Mouse (Mus musculus) spleen, postnatal 36 days (tissue): ENCODE results near the gene Gpr183.

Source experiments
- DNase-seq, 2 experiments: peaks; one replicate each; pipeline ENCODE4 v3.0.0; 2022; ENCODE audit warnings: low spot score in 2 of 2, mixed read lengths in 1 of 2

The Gpr183 gene

DNA sequence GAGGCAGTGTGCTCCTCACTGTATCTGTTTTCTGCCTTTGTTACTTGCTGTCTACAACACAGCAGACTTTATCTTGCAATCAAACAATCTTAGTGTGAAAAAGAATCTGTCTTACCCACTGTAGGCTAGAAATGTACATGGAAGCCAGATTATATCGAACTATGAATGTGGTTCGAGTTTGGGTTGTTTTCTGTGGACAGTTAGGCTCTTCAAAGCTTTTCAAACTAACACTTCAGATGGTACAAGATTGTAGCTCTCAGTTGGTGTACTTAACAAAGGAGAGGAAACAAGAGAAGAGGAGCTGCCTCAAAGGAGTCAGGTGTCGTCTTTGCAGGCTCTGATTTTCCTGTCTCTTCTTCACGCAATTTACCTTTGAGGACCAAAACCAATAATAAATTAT lies 22.7 kb upstream of the Gpr183 start:
- DNase-seq, result no peak

DNA sequence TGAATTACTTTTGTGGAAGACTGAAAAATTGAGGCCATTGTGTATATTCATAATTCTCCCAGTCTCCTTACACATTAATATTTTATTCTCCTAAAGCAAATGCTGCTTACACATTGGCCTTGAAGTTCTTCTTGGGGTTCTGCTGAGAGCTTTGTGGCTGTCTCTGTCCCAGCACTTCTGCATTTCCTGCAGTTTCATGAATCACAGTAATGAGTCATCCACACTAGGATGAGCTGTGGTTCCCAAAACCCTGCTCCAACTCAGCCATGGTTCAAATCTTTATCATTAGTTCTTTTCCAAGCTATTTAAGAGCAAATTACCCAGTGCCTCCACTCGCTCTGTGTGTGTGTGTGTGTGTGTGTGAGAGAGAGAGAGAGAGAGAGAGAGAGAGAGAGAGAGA lies 22.3 kb upstream of the Gpr183 start:
- DNase-seq, result no peak

DNA sequence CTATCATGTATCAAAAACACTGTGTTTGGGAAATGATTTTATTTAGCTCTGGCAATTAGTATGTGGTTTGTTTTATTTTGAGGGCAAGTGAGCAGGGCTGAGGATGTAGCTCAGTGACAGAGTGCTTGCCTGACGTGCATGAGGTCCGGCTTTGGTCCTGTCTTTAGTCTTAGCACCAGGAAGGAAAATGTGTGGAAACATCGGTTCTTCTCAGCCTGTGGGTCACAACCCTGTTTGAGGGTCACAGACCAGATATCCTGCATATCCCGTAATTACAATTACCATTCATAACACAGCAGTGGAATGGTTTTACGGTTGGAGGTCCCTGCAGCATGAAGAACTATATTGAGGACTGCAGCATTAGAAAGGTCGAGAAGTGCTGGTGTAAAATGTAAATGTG lies 21.0 kb upstream of the Gpr183 start:
- no peak for DNase-seq

DNA sequence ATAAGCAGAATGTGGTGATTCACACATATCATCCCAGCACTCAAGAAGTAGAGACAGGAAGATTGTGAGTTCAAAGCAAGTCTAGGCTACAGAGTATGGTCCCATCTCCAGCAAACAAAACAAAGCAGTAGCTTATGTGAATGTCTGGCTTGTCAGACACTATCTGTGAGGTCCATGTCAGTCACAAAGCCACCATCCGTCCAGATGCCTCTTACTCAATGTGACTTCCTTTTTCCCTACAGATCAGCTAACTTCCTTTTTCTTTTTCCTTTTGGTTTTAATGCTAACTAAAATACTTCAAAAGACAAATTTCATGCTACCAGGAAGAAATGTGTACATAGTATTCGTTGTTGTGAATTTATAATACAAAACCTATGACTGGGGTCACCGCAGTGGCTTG lies 20.5 kb upstream of the Gpr183 start:
- DNase-seq, result no peak

DNA sequence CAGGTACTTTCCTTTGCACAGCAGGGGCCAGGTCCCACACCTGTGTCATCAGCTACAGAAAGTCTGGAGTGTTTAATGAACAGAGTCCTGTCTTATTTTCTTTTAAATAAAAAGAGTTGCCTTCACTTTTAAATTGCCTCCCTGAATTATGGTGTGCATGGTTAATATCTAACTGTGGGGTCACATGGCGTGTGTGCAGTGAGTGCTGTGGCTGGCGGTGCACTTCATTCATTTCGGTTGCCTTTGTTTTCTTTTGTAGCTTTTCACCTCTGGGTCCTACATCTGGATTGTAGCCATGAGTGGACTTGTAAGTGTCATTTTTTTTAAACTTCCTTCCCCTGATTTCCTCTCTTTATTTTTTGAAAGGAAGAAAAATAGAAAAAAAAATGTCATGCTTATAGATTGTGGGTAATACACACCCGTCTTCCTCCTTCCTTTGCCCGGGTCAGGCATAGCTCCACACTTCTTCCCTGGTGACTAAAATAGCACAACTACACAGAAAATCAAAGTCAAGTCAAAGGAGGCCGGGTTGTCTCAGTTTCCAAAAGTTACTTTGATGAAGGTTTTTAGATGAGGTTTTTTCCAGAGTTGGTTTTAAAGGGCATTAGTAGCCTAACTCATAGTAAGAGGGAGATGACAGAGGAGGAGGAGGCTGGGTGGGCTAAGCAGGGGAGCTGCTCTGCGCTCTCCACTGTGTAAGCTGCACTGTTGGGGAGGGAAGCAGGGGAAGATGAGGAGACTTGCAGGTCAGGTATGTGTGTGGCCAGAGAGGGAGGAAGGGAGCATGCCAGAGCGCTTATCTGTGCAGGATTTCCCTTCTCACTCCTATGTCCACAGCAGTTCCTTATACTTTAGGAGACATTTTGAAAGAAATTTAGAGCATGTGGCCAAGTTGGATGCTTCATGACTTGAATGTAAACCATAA lies 18.3 kb upstream of the Gpr183 start:
- no peak for DNase-seq

DNA sequence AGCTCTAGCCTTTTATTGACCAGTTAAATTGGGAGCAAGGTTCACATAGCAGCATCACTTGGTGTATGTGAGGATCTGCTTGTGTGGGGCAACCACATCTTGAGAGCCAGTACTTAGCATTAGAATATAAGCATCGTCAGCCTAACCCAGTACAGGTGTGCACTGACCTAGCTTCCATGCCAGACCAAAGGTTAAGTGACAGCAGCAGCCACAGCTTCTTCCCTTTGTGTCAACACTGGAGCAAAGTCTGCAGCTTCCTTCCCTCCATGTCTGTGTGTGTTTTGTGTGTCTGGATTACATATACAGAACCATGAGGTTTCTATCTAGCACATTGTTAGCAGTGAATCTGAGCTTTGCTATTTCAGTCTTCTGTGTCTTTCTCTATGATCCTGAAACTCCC lies 16.5 kb upstream of the Gpr183 start:
- no peak for DNase-seq

DNA sequence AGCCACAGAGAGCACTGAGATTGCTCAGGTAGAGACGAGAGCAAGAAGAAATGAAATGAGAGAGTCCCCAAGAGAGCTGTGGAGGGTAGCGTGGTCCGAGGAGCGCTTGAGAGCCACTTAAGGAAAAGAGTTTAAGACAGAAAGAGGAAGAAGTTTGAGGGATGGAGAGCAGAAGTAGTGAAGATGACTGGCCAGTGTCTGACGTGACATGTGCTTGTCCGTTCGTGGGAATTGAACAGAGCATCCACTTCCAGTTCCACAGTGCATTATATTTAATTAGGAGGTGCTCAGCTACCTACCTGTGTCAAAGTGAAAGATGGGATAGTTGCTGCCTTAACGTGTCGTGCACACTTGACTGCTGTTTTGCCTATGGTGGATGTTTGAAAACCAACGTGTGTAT lies 8.1 kb upstream of the Gpr183 start:
- DNase-seq, result no peak

DNA sequence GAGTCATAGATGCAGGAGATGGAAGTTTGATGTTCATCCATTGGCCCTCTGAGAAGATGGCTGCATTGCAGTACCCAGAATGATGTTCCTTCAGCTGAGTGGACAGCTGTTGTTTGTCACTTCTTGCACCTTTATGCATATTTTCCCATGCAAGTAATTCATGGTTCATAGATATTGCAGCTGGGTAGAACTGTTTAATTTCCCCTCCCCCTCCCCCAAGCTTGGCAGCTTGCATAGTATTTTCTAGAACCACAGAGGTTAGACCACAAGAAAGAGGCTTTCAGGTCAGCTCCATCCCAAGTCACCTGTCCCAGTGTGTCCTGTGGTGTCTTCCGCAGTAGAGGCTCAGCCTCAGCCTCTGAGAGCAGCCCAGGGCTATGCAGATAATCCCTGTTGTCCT lies 5.4 kb upstream of the Gpr183 start:
- no peak for DNase-seq

DNA sequence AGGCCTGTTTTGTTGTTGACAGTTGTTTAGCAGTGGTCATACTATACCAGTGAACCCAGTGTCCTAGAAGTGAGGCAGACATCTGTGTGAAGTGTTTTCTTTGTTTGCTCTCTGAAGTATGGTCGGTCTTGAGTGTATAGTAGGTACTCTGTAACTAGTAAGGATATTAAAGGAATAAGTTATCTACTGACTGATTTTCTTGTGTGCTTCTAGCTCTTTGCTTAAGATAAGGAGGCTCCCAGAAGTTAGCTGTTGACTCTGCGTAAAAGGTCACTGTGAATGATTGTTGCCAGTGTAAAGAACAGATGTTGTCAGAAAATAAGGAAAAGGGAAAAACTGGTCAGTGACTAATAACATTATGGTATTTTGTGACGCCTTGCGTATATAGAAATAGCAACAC lies 2.1 kb upstream of the Gpr183 start:
- no peak for DNase-seq

DNA sequence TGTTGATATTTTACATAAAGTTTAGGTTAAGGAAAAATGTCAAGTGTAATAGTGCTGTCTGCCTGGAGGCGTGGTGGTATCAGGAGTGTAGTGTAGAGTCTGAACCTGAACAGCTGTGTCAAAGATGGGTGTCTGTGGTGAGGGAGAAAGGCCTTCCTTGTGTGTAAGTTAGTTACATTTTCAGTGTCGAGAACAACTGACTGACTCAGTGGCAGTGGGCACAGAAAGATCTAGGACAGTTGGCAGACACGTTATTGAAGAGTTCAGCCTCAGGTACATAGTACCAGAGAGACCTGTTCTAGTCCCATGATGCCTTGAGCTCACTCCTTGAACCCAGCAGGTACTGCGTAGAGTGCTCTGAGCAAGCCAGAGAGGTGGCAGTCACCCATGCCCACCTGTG lies 466 bp upstream of the Gpr183 start:
- DNase-seq, result no peak

DNA sequence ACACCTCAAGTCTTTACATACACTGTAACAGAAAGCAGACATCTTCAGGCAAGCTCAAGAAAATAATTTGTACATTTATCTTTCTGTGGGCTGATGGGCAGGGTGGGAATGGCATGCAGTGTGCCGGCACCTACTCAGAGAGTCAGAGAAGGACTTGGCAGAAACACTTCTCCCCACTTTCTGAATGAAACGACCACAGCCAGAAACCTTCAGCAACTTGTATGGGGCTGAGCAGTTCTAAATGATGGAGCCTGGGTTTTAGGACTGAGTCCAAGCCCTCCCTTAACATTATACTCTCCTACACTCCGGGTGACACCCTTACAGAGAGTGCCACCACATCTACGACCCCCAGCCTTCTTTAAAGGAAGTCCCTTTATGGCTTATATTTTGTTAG lies 1.1 kb downstream of the Gpr183 start:
- no peak for DNase-seq

DNA sequence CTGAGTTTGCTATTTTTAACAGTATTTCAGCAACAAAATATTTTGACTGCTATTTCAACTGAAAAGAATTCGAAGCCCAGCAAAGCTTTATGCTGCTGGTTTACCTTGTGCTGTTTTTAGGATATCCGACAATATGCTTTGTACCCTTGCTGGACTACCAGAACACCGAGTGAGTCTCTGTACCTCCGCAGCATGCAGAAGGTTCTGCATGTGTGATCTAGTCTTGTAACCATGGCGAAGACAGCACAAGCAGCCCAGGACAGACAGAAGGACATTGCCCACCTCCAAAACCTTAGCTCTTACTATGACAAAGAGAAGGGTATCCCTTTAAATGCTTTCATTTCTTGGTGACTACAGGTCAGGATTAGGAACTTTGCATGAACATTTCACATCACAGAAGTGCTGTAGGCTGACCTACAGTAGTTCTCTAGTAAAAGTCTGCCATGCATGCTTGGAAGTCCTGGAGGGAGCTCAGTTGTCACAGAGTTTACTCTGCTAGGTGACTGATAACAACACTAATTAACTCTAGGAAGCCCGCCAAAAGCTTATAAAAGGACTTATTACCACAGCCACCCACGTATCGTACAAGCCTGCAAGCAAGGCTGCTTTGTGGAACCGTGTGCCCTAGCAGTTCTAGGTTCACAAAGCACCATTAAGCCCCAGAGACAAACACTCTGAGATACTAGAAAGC lies 1.6 kb downstream of the Gpr183 start:
- no peak for DNase-seq

DNA sequence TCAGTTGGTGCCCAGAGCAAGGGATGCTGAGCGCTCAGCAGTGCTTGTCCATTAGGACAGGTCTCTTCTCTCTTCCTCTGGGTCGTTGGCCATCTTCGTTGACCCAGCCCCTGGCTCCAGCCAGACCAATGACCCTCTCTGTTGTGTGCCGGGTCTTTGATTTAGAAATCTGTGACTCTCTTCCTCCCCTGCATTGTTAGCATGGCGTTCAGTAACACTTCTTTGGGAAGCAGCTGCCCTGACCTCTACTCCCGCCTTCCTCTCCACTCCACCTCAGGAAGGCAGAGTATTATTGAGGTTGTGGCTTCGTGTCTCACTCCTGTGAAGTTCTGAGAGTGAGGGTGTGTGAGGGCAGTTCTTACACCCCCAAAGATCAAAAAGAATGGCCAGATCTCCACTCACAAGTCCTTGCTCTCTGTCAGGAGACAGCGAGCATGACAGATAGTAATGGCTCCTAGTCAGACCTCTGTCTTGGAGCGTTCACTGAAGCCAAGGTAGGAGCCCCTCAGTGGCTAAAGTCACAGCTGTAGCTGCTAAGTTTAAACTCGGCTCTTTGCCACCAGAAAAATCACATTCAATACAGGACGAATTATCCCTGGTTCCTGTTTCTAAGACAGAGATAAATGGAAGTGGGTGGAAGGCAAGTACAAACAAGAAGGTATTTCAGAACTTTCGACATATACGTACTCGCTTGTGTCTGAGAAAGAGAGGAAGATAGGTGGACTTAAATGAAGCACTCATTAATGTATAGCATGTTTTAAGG lies 2.7 kb downstream of the Gpr183 start:
- DNase-seq, result no peak

DNA sequence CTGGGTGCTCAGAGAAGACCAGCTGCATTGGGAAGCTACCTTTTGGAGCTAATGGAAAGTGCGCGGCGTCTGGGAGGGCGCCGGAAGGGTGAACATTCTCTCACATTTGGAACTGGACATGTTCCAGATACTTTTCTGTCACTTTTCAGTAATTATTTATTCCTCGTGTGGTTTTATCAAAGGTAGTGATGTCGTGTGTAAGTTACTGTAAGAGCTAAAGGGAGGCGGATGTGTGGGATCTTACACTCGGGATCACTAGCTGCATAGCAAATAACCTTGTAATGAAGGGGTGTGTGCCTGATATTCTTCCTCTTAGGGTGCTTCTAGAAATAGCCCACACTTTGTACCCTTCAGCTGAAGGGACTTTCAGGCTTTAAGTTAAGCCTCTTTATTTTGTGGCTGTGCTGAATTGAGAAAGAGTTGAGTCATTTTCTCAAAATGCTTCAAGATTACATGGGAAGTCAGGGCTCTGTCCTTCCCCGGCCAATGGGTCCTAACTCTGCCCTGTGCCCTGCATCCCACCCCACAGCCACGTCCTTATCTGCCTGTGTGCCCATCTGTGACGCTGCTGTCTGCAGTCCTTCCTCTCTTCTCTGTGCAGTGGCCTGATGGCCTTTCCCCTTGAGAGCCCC lies 3.4 kb downstream of the Gpr183 start:
- no peak for DNase-seq

DNA sequence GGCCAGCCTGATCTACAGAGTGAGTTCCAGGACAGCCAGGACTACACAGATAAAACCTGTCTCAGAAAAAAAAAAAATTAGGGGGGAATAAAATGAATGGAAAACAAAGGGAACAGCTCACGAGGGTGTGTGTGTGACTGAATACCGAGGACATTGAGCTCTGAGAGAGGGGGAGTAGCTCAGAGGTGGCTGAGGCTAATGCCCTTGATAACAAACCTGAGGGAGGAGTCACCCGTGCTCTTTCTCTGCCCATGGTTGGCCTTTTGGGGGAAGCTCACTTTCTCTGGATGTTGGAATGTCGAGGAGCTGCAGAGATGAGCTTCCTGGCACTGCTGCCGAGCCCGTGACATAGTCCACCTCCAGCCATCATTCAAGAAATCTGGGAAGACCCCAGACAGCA lies 4.0 kb downstream of the Gpr183 start:
- DNase-seq, result no peak

DNA sequence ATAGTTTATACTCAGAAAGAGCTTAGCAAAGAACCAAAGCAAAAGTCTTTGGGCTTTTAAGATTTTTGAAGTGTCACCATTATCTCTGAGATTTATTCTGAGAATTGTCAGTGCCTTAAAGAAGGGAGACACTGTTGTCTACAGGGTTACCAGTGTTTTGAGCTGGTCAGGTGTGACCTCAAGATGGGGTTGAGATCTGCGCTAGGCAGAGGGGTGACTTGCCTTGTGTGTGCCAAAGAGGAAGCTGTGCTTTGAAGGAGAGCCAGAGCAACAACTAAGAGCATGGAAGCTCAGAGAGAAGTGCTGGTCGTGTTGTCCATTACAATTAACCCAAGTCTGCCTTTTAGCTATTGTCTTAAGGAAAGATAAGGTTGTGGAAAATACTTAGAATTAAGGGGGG lies 4.5 kb downstream of the Gpr183 start:
- peak in 1 of 2 experiments; percentile 52 for DNase-seq

DNA sequence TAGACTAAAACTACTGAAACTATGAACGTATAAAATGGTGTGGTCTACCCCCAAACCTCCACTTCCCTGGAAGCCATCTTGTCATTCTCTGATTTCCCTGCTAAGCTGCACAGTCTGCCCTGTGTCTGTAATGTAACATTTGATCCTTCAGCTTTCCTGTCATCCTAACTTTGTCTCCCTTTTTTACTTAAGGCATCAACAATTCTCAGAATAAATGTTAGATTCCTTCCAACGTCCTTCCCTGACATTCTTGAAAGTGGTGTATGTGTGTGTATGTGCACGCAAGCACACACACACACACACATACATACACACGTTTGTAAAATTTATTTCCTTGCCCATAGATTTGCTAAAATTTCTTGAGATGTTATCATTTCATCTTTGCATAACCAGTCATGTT lies 5.0 kb downstream of the Gpr183 start:
- no peak for DNase-seq

DNA sequence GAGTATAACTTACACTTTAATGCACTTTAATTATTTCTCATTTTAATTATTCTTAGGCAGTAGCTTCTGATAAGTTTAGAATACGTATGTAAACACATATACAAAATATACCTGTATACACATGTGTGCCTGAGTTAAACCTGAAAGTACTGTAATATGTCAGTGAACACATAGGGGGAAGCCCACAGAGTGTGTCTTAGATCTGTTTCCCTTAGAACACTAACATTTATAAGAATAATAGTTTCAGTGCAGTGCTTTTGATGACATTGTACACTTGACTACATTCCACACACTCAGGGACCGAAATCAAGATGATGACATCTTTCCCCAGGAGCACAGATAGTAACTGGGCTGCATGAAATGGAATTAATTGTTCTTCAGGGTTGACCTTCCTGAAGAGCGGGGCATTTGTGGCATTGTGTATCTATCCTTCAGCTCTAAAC lies 5.4 kb downstream of the Gpr183 start:
- DNase-seq, result no peak

DNA sequence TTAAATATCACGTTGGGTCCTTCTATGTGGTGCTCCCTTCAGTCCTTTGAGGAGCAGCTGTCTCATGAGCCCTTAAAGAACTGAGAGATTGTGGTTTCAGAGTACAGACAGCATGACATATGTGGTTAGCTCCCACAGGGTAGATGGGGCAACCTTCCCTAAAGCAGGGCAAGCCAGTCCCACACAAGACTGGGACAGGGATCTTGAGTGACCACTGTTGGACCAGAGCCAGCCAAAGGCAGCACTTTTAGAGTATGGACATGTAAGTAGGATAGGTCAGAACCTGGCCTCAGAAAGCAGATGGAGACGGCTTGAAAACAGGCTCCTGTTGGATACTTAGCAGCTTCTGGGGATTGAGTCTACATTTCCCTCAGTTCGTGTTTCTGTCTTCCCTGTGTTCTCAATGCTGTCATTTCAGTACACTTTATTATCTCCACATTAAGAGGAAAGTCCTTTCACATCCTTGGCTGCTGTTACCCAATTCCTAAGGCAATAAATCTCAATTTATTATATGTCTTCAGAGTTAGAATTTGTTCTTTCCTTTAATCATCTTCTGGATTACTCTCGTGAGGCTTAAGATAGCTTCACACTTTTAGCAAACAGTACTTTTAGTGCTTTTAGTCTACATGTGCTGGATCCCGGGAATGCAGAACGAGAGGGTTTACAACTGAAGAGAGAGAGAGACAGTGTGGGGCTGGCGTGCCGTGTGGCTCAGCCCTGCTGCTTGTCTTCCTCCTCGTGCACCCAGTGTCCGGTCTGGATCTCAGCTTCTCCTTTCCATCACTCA lies 6.1 kb downstream of the Gpr183 start:
- DNase-seq, result no peak

DNA sequence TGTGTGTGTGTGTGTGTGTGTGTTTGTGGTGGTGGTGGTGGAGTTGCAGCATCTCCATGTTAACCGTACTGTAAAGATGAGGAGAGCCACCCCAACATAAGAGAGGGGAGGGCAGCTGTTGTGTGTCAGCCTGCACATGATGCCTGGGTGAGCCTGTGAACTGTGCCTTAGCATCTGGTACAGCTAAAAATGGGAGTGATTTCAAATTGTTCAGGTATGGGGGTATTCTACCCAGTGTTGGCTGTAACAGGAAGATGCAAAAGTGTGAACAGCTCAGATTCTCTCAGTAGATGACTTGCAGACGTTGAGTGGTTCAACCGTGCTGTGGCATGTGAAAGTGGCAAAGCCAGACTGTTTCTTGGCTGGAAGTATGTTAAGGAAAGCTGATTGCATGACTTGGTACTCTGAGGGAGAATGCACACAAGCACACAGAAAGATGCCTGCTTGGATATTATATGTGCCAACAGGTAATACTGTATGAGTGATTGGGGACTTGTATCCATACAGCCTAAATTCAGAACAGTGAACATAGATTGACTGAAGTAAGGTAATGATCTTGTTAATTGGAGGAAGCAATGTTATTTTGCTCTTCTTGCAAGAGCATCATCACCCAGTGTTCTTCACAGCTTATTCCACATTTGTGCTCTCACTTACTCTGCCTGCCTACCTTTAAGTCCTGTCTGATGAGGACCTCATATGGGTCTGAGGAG lies 6.8 kb downstream of the Gpr183 start:
- no peak for DNase-seq
